Mouse (Mus musculus): ENCODE data around the gene Rprd2.

GRCm38 (mm10) chr3:95861796-95862195 lies 43.1 kb upstream of the Rprd2 start:
- no peak for TF ChIP-seq CTCF (IDR thresholded peaks at IDR 0.05; ENCODE audit: control insufficient read depth, insufficient read depth, insufficient read length)
- no peak for TF ChIP-seq MYOG (IDR thresholded peaks at IDR 0.05; ENCODE audit: control insufficient read depth, extremely low read depth, insufficient read length)
- no peak for TF ChIP-seq USF1 (IDR thresholded peaks at IDR 0.05; ENCODE audit: low read depth)
- no peak for TF ChIP-seq MAX (IDR thresholded peaks at IDR 0.05)
